Mouse (Mus musculus): Measurements from ENCODE around the gene Trp53inp2.
A peak's percentile ranks its signal among the peaks of the same experiment; 100 is the strongest.

Trp53inp2 gene

GRCm38 (mm10) chr2:155382791-155383438, 2.1 kb downstream of the Trp53inp2 start:
- no peak for DNase-seq (ENCODE audit: low read depth in 2 of 2, low spot score in 2 of 2)

- peak; percentile 77 to 84 for DNase-seq (ENCODE audit: low read depth in 2 of 2, low spot score in 2 of 2)
These were observed 4.2 kb downstream of the Trp53inp2 start for GRCm38 (mm10) chr2:155385090-155385489.

- DNase-seq (ENCODE audit: low read depth in 2 of 2, low spot score in 2 of 2): no peak
These were observed 5.1 kb downstream of the Trp53inp2 start for GRCm38 (mm10) chr2:155385731-155386533.

- DNase-seq (ENCODE audit: low read depth in 2 of 2, low spot score in 2 of 2): no peak
These were observed 5.7 kb downstream of the Trp53inp2 start for GRCm38 (mm10) chr2:155386534-155386899.

- no peak for DNase-seq (ENCODE audit: low read depth in 2 of 2, low spot score in 2 of 2)
These were observed 6.2 kb downstream of the Trp53inp2 start for GRCm38 (mm10) chr2:155387052-155387451.

GRCm38 (mm10) chr2:155388573-155388972, 7.7 kb downstream of the Trp53inp2 start:
- DNase-seq (ENCODE audit: low read depth in 2 of 2, low spot score in 2 of 2): no peak

GRCm38 (mm10) chr2:155394586-155394985, 13.7 kb downstream of the Trp53inp2 start:
- no peak for DNase-seq (ENCODE audit: low read depth in 2 of 2, low spot score in 2 of 2)

GRCm38 (mm10) chr2:155400276-155400675, 19.4 kb downstream of the Trp53inp2 start:
- no peak for DNase-seq (ENCODE audit: low read depth in 2 of 2, low spot score in 2 of 2)

GRCm38 (mm10) chr2:155401926-155402325, 21.1 kb downstream of the Trp53inp2 start:
- no peak for DNase-seq (ENCODE audit: low read depth in 2 of 2, low spot score in 2 of 2)

GRCm38 (mm10) chr2:155404635-155405034, 23.8 kb downstream of the Trp53inp2 start:
- DNase-seq (ENCODE audit: low read depth in 2 of 2, low spot score in 2 of 2): no peak

GRCm38 (mm10) chr2:155420911-155421310, 40.1 kb downstream of the Trp53inp2 start:
- no peak for DNase-seq (ENCODE audit: low read depth in 2 of 2, low spot score in 2 of 2)

- DNase-seq (ENCODE audit: low read depth in 2 of 2, low spot score in 2 of 2): peak in 1 of 2 experiments; percentile 35
These were observed 55.6 kb downstream of the Trp53inp2 start for GRCm38 (mm10) chr2:155436445-155436844.

All from CD8-positive naive resting alpha-beta T cell, adult 2 months (primary cell).